Mouse (Mus musculus): ENCODE results near the gene Pi4k2a.

Gene Pi4k2a

GRCm38 (mm10) chr19:42089748-42090595, at the start of gene Pi4k2a:
TSS of gene Pi4k2a (plus strand) at chr19:42090470.
- DNase-seq = peak; percentile 100

- DNase-seq = no peak
These were observed 46.3 kb upstream of the Pi4k2a start for GRCm38 (mm10) chr19:42043988-42044387.

DNA sequence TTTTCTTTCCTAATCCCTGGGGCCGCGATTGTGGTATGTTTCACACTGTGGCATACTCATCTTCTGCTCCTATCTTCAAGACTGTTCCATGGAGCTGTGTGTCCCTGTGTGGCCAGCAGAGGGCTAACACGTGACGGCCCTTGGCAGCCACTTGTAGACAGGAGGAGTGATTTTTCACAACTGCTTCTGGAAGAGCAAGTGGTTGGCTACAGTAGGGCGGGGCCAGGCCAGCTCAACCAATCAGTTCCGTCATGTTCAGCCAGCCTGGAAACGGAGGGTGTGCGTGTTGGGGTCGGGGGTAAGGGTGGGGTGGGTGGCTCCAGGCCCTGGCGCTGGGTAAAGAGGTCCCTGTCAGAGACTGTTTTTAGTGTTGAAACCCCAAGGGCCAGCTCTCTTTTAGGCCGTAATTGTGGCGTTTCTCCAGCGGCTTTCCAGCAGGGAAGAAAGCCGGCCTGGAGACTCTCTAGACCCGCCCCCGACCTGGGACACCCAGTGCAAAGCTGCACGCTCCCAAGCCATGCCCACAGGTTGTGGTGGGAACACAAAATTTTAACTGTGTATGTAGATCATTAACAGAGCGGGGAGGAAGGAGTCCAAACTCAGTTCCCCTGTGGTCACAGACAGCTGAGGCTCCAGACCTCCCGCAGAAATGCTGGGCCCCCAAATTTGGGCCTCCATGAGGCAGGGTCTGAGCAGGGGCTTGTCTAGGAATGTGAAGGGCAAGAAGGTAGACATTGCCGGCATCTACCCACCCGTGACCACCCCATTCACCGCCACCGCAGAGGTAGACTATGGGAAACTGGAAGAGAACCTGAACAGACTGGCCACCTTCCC, 44.8 kb upstream of the Pi4k2a start, which contains the start of gene Hoga1:
Gene Hoga1, plus strand, starts transcription at position 342 of the 834 bp plus-strand sequence.
- peak; percentile 93 for DNase-seq

GRCm38 (mm10) chr19:42050251-42050650, 40.0 kb upstream of the Pi4k2a start:
- DNase-seq = no peak

DNA sequence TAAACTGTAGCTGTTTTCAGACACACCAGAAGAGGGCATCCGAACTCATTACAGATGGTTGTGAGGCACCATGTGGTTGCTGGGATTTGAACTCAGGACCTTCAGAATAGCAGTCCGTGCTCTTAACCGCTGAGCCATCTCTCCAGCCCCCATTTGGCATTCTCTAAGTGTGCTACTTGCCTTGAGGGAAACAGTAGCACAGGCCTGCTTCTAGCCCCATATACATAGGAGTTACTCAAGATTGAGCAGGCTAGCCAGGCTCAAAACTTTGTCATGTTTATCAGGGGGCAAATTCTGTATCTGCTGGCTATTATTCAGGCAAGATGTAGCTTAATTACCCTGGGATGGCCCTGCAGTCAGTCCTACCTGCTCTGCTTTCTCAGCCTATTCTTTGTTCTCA, 38.9 kb upstream of the Pi4k2a start:
- no peak for DNase-seq

- DNase-seq = no peak
These were observed 38.3 kb upstream of the Pi4k2a start, which contains the start of gene 4933411K16Rik for GRCm38 (mm10) chr19:42051948-42052347. TSS of gene 4933411K16Rik (plus strand) at chr19:42052248.

GRCm38 (mm10) chr19:42054255-42054654, 36.0 kb upstream of the Pi4k2a start:
- DNase-seq = peak; percentile 90

- DNase-seq = peak; percentile 72
These were observed 34.4 kb upstream of the Pi4k2a start for GRCm38 (mm10) chr19:42055881-42056280.

DNA sequence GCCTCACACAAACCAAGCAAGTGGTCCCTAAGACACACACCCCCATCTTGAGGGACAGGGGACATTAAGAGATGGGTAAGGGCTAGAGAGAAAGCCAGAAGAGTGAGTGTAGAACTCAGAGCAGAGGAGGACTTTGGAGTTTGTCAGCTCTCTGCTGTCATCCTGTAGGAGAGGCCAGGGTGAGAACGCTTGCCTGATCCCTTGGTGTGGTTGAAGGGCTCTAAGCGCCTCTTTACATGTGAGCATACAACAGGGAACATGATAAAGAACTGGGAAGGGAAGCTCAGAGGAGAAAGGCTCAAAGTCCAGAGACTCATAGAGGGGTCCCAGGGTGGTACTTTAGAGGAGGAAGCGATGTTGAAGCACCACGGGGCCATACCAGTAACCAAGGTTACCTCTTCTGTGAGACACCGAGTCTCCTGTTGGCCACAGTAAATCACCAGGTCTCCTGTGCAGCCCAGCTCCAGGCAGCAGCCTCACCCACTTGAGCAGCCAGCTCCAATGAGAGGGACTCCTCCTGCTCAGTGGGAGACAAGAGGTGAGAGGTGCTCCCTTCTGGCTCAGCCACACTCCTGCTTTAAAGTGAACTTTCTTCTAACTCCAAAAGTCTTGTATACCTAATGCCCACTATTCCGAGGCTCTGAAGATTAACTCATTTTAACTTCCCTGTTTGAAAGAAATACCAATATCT, 33.4 kb upstream of the Pi4k2a start:
- peak; percentile 41 for DNase-seq

- no peak for DNase-seq
These were observed 31.8 kb upstream of the Pi4k2a start for GRCm38 (mm10) chr19:42058426-42058825.

DNA sequence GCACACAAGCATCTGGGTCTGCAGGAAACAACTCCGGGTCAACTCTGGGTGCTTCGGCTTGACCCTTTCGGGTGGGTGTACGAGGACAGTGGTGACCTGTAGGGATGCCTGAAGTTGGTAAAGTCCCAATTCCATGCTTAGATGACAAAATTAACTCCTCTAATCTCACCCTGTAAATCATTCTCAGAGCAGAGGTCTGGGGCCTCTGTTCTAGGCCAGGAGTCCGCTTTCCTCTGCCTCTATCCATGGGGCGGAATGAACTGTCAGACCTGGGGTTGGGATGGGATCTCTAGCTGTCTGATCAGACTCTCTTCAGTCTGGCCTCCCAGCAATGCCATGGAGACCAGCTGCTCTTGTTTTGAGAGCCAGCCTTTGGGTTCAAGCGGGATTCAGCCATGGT, 28.8 kb upstream of the Pi4k2a start:
- DNase-seq = peak; percentile 66

DNA sequence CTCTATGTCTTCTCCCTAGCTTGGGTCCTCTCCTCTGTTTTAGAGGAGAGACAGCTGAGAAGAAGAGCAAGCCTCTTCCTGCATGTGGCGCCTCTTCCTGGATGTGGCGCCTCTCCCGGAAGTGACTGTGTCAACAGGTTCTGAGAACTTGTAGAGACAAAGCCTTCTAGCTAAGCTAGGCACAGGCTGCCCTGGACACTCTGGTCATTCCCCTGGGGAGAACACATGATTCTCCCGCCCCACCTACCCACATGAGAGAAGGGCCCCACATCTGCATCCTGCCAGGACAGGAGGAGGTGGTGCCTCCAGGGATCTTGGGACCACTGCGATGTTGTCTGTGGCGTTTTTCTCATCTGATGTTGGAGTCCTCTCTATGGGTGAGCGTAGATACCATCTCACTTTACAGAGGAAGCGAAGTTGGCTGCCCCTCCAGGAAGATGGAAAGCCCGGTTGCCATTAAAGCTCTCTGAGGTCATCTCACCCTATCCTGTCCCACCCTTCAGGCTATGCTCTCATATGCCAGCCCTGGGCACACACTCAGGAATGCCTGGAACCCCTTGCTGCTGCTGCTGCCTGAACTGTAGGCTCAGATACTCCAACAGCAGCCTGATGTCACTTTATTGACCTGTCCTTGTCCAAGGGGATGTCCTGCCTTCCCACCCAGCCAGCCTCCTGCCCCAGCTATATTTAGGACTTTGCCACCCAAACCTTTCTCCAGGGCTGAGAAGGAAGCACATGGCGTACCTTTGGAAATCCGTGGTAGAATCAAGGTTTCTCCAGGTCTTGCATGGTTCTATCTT, 21.6 kb upstream of the Pi4k2a start:
- DNase-seq = no peak

GRCm38 (mm10) chr19:42069241-42069525, 21.1 kb upstream of the Pi4k2a start:
- DNase-seq = peak; percentile 58

- no peak for DNase-seq
These were observed 19.0 kb upstream of the Pi4k2a start for GRCm38 (mm10) chr19:42071221-42071620.

DNA sequence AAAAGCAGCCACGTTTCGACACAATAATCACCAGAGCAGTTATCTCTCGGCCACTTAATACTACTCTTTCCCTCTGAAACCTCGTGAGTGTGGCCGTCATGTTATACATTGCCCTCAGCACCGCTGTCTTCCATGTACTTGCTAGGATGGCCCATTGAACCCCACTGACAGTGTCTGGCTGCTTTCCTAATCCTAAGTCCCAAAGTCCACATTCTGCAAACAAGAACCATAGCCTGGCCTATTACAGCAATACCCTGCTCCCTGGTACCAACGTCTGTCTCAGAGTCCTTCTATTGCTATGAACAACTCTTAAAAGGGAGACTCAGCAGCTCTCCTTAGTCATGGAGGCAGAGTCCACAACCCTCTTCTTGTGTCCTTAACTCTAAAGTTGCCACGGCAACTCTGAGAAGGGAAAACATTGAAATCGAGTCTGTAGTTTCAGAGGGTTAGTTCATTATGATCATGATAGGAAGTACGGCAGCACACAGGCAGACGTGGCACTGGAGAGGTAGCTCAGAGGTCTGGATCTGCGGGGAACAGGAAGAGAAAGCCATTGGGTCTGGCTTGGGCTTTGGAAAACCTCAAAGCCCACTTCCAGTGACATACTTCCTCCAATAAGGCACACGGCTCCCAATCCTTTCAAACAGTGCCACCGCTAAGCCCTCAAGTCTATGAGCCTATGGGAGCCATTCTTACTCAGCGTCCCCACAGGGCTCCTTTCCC, 18.2 kb upstream of the Pi4k2a start:
- peak; percentile 73 for DNase-seq

DNA sequence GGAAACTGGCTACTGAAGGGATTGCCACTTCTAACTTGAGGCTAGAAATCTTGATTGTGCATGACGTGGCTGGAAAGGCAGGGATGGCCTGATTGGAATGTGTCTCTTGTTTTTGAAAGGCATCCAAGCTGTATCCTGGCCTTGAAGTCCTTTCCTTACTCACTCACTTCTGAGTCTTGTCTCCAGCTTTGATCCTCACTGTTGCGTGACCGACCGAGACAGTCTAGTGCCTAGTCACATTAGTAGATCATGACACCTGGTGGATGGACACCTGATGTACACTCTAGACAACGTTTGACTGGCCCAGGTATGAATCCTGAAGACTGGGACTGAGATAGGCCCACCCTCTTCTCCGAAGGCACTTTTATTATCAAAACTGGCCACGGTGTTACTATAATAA, 17.5 kb upstream of the Pi4k2a start:
- peak; percentile 70 for DNase-seq

DNA sequence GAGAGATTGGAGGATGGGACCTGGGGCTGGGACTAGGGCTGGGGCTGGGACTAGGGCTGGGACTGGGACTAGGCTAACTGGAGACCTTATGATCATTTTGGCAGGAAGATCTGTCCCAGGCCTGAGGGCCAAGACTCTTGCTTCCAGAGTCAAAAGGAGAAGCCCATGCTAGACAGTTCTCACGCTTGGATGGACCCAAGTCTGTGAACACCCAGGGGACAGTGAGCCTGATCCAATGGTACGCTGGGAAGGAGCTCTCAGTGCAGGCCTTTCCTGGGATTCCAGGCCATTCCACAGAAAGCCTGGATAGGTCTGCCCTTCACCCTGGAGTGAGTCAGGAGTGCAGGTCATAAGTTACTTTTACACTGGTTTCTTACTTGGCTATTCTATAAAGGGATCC, 15.2 kb upstream of the Pi4k2a start:
- DNase-seq = no peak

DNA sequence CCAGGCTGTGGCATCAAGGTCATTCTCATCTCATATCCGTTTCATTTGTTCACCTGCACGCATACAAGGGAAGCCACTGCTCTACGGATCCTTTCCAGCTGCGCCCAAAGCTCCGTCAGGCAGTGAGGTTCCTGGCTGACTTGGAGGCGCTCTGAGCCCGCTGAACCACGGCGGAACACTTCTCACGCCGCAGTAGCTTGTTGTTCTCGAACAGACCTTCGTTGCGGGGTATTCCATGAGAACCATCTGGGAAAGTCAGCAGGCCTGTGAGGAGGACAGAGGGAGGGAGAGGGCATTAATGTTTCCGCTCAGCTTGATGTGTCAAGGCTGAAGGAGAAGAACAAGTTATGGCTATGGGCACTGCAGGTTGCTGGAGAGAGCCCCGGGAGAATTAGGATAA, 14.3 kb upstream of the Pi4k2a start:
- DNase-seq = no peak

GRCm38 (mm10) chr19:42078566-42078965, 11.7 kb upstream of the Pi4k2a start:
- no peak for DNase-seq

DNA sequence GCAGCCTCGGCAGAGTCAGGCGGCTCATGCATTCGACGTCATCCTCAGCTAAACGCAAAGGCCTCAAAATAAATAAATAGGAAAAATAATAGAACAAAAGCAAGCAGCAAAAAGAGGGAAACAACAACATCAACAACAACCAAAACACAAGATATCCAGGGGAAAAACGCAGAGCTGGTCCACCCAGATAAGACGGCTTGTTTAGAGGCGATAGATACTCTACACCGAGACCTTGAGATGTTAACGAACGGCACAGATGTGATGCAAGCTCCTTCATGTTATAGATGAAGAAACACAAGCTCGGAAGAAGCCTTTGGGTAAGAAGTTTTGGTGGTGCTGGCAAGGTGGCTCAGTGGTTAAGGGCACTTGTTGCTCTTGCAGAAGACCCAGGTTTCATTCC, 11.3 kb upstream of the Pi4k2a start:
- no peak for DNase-seq

- DNase-seq = no peak
These were observed 10.3 kb upstream of the Pi4k2a start for GRCm38 (mm10) chr19:42079950-42080349.

GRCm38 (mm10) chr19:42080469-42080868, 9.8 kb upstream of the Pi4k2a start:
- peak; percentile 48 for DNase-seq

Data from kidney, postnatal 14 days (tissue).